Mouse (Mus musculus) MEL (cell line): ENCODE data around the gene Tax1bp1.

Experiments
- POLR2A ChIP-seq, 2 experiments: IDR thresholded peaks; 2 replicates each; pipeline ENCODE4 v1.6.1; 2011 to 2012; ENCODE audit warnings: low read length in 2 of 2, mild to moderate bottlenecking in 2 of 2, control low read depth in 1 of 2, improper control_type of control experiment in 1 of 2, low read depth in 1 of 2, moderate library complexity in 1 of 2; ENCODE audit not compliant: control insufficient read depth in 1 of 2, insufficient read depth in 1 of 2, poor library complexity in 1 of 2
- TAL1 ChIP-seq: IDR thresholded peaks from 2 replicates; pipeline ENCODE4 v1.6.1; 2012; ENCODE audit warnings: mild to moderate bottlenecking, inconsistent platforms, low read length, moderate library complexity, mixed read lengths
- TCF12 ChIP-seq: IDR thresholded peaks from 2 replicates; pipeline ENCODE4 v1.6.1; 2014; ENCODE audit warnings: low read depth, mild to moderate bottlenecking, inconsistent platforms, low read length, improper control_type of control experiment, moderate library complexity

- TF ChIP-seq TAL1, result no peak
- no peak for TF ChIP-seq TCF12
- TF ChIP-seq POLR2A (IDR thresholded peaks at IDR 0.05; ENCODE audit: control insufficient read depth in 1 of 2, insufficient read depth in 1 of 2, low read depth in 1 of 2, low read length in 2 of 2, poor library complexity in 1 of 2), result no peak
Observed at GRCm38 (mm10) chr6:52690365-52690764, 23.2 kb upstream of the Tax1bp1 start.
